Mouse (Mus musculus): ENCODE data around the gene A630095E13Rik.

DNA sequence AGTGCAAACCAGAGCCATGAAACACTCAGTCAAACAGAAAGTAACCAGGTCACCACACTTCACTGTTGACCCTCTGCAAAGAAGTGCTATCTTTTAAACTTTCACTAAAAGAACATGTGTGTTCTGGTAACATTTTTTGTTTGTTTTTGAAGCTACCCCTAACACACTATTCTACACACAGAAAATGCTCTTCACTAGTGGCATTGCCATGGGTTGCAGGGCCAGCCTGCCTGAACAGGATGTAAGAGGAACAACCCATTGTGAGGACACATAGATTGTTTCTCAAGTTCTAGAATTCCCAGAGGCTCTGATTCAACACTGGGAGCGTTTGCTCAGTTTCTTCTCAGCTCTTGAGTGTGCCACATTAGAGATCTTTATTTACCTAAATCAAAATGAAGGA is 49.7 kb upstream of the A630095E13Rik start, which contains the start of gene Acrv1:
- TF ChIP-seq MXI1 (IDR thresholded peaks at IDR 0.05; ENCODE audit: low read depth, low read length), result no peak
- no peak for TF ChIP-seq CHD2 (IDR thresholded peaks at IDR 0.05; ENCODE audit: low read length)
- no peak for TF ChIP-seq ETS1 (conservative IDR thresholded peaks at IDR 0.05; ENCODE audit: low read depth, low read length)
- TF ChIP-seq POLR2A (IDR thresholded peaks at IDR 0.05; ENCODE audit: low read depth, low read length), result no peak
- no peak for TF ChIP-seq CTCF (conservative IDR thresholded peaks at IDR 0.05 in 1 of 2, IDR thresholded peaks at IDR 0.05 in 1 of 2; ENCODE audit: low read depth in 2 of 2, low read length in 2 of 2)
- no peak for TF ChIP-seq CHD1 (IDR thresholded peaks at IDR 0.05; ENCODE audit: low read depth, low read length)
- TF ChIP-seq POLR2AphosphoS2 (IDR thresholded peaks at IDR 0.05; ENCODE audit: low read depth, low read length), result no peak
- TF ChIP-seq NELFE (IDR thresholded peaks at IDR 0.05; ENCODE audit: low read depth, low read length), result no peak
- TF ChIP-seq GABPA (IDR thresholded peaks at IDR 0.05; ENCODE audit: insufficient replicate concordance, low read depth, low read length), result no peak
- TF ChIP-seq SIN3A (IDR thresholded peaks at IDR 0.05; ENCODE audit: low read length), result no peak
- no peak for TF ChIP-seq EP300 (IDR thresholded peaks at IDR 0.05; ENCODE audit: low read length)
- TF ChIP-seq PAX5 (IDR thresholded peaks at IDR 0.05; ENCODE audit: low read length), result no peak
- TF ChIP-seq NRF1 (IDR thresholded peaks at IDR 0.05; ENCODE audit: low read depth, low read length), result no peak

Data from CH12.LX (cell line).